Mouse (Mus musculus) thymus, postnatal 25 days (tissue): ENCODE measurements at regions not wholly inside any gene's neighbourhood (a gene's known extent, or its start where the extent isn't known, plus 50 kb on each side); places are given as distances from the start of the nearest gene placed in this dataset.

Experiments used
- DNase-seq: peaks from one replicate; pipeline ENCODE4 v3.0.0; 2022

DNA sequence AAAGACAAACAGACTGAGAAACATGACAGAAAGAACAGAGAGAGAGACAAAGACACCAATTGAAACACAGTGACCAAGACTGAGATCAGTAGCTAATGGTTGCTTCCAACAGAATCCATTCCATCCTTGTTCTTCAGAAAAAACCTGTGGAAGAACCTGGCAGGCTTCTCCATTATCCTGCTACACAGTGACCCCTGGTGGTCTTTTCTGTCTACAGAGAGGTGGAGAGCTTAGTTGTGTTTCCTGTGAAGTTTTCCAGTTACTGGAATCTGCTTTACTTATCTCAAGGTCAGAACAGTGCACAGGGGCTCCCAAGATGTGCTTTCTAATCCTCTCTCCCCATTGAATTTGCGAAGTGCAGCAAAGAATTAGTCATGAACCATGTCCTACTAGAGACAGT lies 339.1 kb upstream of the Msl3l2 start:
- DNase-seq: peak; percentile 2

DNA sequence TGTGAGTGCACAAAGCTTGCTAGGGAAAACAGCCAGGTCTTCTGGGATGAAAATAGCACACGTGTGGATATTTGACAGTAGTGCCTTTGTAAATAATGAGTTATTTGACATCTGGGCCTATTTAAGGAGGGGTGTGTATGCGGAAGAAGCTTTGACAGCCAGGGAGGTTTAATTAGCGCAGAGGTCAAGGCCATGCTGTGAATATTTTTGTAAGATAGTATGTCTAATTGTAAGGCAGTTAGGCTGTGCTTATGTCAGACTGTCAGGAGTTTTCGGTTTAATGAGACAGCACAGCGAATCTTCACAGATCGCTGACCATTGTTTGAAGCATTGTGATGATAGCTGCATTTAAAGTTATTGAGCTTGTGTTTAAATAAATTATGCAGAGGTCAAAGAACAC lies 337.1 kb upstream of the Msl3l2 start:
- no peak for DNase-seq

DNA sequence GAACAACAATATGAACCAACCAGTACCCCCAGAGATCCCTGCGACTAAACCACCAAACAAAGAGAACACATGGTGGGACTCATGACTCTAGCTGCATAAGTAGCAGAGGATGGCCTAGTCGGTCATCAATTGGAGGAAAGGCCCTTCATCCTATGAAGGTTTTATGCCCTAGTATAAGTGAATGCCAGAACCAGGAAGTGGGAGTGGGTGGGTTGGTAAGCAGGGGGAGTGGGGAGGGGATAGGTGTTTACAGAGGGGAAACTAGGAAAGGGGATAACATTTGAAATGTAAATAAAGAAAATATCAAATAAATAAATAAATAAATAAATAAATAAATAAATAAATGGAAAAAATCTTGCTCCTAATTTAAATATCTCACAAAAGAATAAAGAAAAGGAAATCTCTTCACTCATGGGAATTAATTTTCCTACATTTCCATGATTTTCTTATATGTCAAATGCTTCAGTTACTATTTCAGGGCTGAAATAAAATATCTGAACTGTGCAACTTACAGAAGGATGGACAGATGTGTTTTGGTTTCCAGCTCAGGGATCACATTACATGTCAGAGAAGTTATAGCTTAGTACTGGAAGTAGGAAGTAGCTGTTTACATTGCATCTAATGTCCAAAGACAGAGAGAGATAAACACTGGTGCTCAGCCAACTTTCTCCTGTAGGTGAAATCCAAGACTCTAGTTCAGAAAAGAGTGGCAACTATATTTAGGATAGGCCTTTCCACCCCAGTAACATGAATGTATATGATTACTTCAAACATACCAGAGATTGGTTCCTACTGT lies 323.8 kb upstream of the Msl3l2 start:
- no peak for DNase-seq

DNA sequence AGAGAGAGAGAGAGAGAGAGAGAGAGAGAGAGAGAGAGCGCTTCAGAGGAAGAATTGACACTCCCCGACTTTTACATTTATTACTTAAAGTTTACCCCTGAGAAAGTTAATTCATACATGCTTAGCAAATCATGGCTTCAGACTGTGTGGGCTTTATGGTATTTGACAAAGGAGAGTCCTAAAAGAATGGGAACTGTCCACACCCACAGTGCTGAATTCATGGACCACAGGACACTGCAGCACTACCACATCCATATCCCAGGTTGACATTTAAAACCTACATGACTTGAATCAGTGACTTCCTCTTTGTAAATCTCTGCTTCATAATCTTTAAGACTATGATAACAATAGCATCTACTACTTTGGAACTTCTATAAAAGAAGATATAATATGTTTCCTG lies 292.8 kb upstream of the Msl3l2 start:
- DNase-seq: no peak

DNA sequence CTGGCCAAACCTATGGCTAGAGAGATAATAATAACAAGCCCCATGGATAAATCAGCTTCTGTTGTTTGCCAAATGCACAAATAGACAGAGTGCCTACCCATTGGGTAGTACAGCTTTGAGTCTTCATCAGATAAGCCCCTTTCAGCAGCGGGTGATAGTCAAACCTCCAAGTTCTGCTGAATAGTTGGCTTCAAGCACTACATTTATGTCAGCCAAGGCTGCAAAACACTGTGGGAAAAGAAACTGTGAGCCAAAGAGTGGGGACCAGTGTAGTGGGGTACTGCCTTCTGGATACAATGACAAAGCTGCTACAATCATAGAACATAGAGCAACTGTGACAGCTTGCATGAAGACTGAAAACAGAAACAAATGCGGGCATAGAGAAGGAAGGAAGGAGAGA lies 255.4 kb upstream of the Msl3l2 start:
- no peak for DNase-seq

DNA sequence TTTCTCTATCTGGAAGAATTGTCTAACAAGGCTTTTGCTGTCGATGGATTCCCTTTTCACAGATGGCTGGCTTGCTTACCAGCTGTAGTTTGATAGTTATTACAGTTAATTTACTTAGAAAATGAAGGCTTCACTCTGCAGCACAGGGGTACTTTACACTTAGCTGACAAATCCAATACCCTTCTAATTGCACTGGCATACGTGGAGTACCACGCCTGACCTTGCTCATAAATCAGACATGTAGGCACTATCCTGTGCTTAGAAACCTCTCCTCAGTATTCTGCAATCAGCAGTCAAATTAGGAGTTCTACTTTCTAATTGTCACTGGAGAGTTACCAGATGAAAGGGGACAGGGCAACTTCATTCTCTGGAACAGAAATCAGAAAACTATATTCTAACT lies 214.1 kb upstream of the Msl3l2 start:
- no peak for DNase-seq

DNA sequence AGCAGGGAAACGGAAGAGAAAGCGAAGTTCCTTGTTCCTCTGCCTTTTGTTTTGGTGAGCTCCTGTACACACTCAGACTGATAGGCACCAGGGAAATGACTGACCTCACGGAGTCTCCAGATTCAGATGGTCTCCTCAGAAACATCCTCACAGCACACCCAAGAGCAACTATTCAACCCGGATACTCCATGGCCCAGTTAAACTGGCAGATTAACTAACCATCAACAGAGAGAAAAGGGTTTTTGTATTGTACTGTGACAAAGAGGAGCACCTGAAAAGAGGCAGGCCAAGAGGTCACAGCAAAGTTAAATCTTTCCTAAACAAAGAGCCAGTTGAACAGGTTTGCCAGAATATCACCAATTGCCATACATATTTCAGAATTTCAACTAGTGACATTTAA lies 177.6 kb upstream of the Msl3l2 start:
- DNase-seq: no peak

DNA sequence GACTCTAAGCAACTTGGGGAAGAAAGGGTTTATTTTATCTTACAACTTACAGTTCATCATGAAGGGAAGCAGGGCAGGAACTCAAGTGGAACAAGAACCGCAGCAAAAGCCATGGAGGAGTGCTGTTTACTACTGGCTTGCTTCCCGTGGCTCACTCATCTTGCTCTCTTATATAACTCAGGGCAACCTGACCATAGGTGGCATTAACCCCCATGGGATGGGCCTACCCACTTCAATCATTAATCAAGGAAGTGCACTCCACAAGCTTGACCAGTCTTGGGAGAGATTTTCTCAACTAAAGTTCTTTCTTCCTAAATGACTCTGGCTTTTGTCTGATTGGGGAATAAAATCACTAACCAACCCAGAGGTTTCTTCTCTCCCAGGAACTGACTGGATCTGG lies 172.7 kb upstream of the Msl3l2 start:
- no peak for DNase-seq

DNA sequence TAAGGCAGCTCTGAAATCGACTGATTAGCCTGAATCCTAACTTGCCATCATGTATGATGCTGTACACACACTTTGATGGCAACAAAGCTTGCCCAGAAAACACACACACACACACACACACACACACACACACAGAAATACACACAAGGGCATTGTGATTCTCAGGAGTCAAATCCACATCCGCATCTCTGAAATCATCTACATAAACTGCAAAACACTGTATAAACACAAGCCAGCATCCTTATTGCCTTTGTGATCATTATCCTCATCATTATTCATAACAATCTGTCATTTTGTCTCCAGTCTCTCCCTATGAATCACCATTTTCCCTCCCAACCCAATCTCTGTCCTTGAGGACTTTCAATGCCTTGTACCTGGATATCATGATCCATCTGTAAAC lies 171.3 kb upstream of the Msl3l2 start:
- DNase-seq: no peak

DNA sequence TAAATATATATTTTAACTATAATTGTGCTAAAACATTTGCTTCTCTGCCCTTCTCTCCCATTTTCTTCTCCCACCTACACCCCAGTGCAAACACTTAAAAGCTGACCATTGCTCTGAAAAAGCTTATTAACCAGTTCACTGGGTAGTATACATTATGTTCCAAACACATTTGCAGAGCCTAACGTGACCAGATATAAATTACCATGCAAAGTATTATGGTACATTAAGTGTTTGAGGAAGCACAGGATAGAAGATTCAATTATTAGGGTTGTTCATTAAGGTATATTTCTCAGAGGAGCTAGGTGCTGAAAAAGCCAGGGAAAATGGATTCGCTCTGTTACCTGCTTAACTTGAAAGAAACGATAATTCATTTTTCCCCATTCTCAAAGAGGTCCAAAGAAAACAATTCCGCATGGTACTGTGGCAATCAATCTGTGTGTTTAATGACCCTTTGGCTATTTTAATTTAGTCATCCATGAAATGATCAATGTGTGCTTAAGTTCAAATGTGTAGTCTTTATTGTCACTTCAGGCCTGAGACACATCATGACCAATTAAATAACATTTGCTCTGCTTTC lies 144.0 kb upstream of the Msl3l2 start:
- no peak for DNase-seq
